Mouse (Mus musculus) skeletal muscle tissue, postnatal 0 days (tissue): ENCODE data around the gene Cab39. TPM values are rescaled to one million over a fixed set of nuclear protein-coding genes. Genes with fewer than 3 reads are reported as not detected.

ENCODE experiments used
- microRNA-seq, 2 experiments: library from miRNA; unstranded; fragments of <30 nt; microRNA quantifications; one replicate each; pipeline ENCODE4; 2016
- polyA plus RNA-seq: library from polyadenylated mRNA; unstranded; fragments of >200 nt; fragmentation: Nextera tagmentation; extraction: Ambion mirVana; gene quantifications from 2 replicates; pipeline ENCODE4 v1.2.1, GENCODE M21; 2015

The Cab39 gene
- polyA plus RNA-seq, result 18.2 and 20.4 TPM in 2 replicates

DNA sequence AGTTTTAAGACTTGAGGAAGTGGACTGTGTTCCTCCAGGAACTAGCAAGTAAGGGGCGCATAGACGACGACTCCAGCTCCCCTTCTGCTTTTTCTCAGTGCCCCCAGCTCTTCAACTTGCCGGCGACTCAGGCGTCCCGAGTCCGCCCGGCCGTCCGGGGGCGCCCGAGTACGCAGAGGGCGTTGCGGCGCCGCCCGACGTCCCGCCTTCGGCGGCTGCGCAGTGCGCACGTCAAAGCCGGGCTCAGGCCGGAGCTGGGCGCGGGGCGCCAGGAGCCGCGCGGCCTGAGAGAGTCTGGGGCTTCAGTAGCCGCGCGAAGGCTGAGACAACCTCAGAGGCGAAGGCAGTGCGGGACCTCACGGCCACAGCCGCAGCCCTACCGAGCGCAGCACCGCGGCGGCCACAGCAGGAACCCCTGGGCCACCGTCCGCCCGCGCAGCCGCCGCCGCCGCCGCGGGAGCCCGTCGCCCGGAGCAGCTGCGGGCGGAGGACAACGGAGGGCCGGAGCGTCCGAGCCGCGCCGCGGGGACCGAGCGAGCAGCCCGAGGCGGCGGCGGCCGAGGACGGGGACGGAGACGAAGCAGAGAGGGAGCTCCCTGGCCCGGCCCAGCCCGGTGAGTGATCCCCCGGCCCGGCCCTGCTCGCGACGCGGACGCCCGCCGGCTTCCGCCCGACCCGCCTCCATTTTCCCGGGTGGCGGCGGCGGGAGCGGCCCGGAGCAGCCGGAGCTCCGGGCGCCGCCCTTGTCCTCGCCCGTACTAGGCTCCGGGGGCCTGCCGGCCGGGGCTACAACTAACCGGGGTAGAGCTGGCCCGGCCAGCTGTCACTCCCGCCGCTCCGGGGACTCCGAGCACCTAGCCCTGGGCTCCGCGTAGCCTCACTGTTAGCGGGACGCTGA lies at the start of gene Cab39:
Gene Cab39, plus strand, starts transcription at position 234 of the 898 bp plus-strand sequence.

DNA sequence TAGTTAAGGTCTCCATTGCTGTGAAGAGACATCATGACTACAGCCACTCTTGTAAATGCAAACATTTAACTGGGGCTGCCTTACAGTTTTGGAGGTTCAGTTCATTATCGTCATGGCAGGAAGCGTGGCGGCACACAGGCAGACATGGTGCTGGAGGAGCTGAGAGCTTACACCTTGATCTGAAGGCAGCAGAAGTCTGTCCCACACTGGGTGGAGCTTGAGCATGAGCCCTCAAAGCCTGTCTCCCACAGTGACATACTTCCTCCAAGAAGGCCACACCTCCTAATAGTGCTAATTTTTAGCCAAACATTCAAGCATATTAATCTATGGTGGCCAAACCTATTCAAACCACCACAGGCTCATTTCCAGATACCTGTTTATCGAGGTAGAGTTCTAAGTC lies 14.8 kb upstream of the Cab39 start, which contains the start of gene A630001G21Rik:
Gene A630001G21Rik, minus strand, starts transcription at position 208 of the 400 bp plus-strand sequence.

DNA sequence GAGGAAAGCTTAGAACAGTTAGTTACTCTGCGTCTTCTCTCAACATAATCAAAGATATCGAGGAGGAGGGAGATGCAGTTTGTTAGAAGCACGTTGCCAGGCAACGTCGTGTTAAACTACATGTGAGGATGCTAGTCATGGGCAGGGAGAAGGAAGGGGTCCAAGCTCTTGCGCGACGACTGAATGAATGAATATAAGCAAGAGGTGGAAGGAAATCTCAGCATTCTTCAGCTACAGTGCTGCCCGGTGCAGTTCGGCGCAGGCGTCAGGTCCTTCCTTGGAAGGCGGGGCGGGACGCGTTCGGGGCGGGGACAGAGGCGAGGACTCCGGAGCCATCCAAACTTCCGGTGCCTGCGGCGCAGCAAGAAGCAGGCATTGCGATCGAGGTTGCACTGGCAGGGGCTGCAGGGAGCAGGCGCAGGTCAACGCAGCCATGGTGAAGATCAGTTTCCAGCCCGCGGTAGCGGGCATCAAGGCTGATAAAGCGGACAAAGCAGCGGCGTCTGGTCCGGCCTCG lies 101.0 kb downstream of the Cab39 start, which contains the start of gene Itm2c:
Gene Itm2c, plus strand, starts transcription at position 51 of the 517 bp plus-strand sequence.

Small RNAs within 50 kb of the gene (microRNA-seq; reads per million reads assigned to microRNA genes)
- gene Gm25472, result 0 reads per million in 2 experiments
- 0.10 to 0.21 reads per million in 2 experiments for gene Mir8096

Other genes with a start within 250 kb of the Cab39 start
- not detected in 2 replicates for gene G530012D18Rik, start 217.8 kb upstream of the Cab39 start, polyA plus RNA-seq
- gene Sp110, start 194.6 kb upstream of the Cab39 start, polyA plus RNA-seq, result 2.3 and 3.0 TPM in 2 replicates
- gene Sp140, start 193.1 kb upstream of the Cab39 start, polyA plus RNA-seq, result 1.2 and 1.8 TPM in 2 replicates
- 6.3 and 6.8 TPM in 2 replicates for gene Sp100, start 143.5 kb upstream of the Cab39 start, polyA plus RNA-seq
- gene A630001G21Rik, start 14.8 kb upstream of the Cab39 start, polyA plus RNA-seq, result 0.71 and 1.2 TPM in 2 replicates
- 80.7 and 95.8 TPM in 2 replicates for gene Itm2c, start 100.8 kb downstream of the Cab39 start, polyA plus RNA-seq
- 1.1 and 1.4 TPM in 2 replicates for gene 4933407L21Rik, start 135.0 kb downstream of the Cab39 start, polyA plus RNA-seq
- gene Gpr55, start 167.6 kb downstream of the Cab39 start, polyA plus RNA-seq, result 0.05 TPM in 1 of 2 replicates, not detected in the other
- not detected in 2 replicates for gene Spata3, start 223.4 kb downstream of the Cab39 start, polyA plus RNA-seq